Mouse (Mus musculus): Measurements from ENCODE around the gene Zfp580. TPM values are rescaled to one million over a fixed set of nuclear protein-coding genes. Genes with fewer than 3 reads are reported as not detected.

Zfp580 gene
- polyA plus RNA-seq, 1 experiment from 2014 or later, result 15.2 TPM

DNA sequence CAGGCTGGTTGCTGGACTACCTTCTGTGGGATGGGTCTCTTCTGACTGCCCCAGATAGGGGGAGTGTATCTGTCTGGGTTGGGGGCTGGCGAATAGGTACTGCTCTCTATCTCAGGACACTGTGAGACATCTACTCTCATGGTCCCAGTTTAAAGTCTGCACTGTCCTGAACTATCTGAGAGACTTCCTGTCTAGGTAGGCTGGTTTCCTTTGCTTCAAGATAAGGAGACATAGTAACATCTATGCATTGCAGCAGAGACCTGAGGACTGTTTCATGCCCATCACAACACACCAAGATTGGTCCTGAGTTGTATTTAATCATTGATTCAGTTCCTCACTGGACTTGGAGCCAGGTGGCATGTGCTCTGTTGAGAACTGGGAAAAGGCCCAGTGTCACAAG lies 34.2 kb downstream of the Zfp580 start:
- Histone ChIP-seq H3K27me3 (ENCODE audit: control insufficient read depth, insufficient read depth, low read length) (no peaks in the 10 kb centered on the region), H3K4me3 (ENCODE audit: low read length) (no peak overlapping the region), H3K36me3 (ENCODE audit: control insufficient read depth, insufficient read depth) (peaks cover 24% of the 10 kb centered on the region), H3K9me3 (replicated peaks; ENCODE audit: control insufficient read depth, low read length) (no peaks in the 10 kb centered on the region), H3K27ac (ENCODE audit: low read length) (no peak overlapping the region), H3K9ac (ENCODE audit: low read length) (no peak overlapping the region), H3K4me2 (ENCODE audit: low read depth, low read length) (no peak overlapping the region), H3K4me1 (ENCODE audit: control insufficient read depth, insufficient read depth, low read length) (peaks cover 18% of the 10 kb centered on the region)
- WGBS, result 73% methylated on average over 1 of the region's 1 CpGs
- no peak for ATAC-seq (replicated peaks; ENCODE audit: extremely low read depth, insufficient read depth, low FRiP score)

DNA sequence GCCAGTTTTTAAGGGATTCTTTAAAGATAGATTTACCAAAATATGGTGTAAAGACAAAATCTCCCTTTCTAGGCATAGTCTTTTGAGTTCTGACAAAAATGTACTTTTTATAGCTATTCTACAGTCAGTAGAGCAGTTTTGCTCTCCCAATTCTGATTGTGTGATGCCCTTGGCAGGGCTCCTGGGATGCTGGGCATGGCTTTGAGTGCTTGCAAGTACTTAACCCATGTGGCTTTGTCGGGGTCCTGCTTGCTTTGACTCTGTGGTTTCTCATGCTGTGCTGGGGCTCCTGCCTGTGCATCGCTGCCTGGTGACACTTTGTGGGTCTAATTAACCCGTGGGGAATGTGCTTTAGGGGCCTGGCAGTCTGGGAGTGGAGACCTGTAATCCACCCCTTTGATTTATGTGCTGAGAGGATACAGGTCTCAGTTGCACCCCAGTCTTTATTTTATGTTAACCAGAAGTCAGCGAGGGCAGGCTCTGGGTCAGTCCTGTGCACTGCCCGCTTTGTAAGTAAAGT lies 35.6 kb downstream of the Zfp580 start:
- ATAC-seq (replicated peaks; ENCODE audit: extremely low read depth, insufficient read depth, low FRiP score), result no peak
- no peak overlapping the region for H3K27ac ChIP-seq (ENCODE audit: low read length)
- H3K4me3 ChIP-seq (ENCODE audit: low read length), result no peak overlapping the region
- WGBS, result 85% methylated on average over 5 of the region's 5 CpGs
- H3K27me3 ChIP-seq (ENCODE audit: control insufficient read depth, insufficient read depth, low read length), result no peaks in the 10 kb centered on the region
- H3K36me3 ChIP-seq (ENCODE audit: control insufficient read depth, insufficient read depth), result peaks cover 36% of the 10 kb centered on the region
- H3K4me2 ChIP-seq (ENCODE audit: low read depth, low read length), result no peak overlapping the region
- no peak overlapping the region for H3K9ac ChIP-seq (ENCODE audit: low read length)
- H3K4me1 ChIP-seq (ENCODE audit: control insufficient read depth, insufficient read depth, low read length), result peaks cover 6% of the 10 kb centered on the region
- no peaks in the 10 kb centered on the region for H3K9me3 ChIP-seq (replicated peaks; ENCODE audit: control insufficient read depth, low read length)

GRCm38 (mm10) chr7:5087886-5088285 lies 36.5 kb downstream of the Zfp580 start:
- no peak overlapping the region for H3K4me3 ChIP-seq (ENCODE audit: low read length)
- WGBS, result 91% methylated on average over 4 of the region's 4 CpGs
- no peaks in the 10 kb centered on the region for H3K27me3 ChIP-seq (ENCODE audit: control insufficient read depth, insufficient read depth, low read length)
- no peak overlapping the region for H3K9ac ChIP-seq (ENCODE audit: low read length)
- ATAC-seq (replicated peaks; ENCODE audit: extremely low read depth, insufficient read depth, low FRiP score), result no peak
- H3K9me3 ChIP-seq (replicated peaks; ENCODE audit: control insufficient read depth, low read length), result no peaks in the 10 kb centered on the region
- H3K36me3 ChIP-seq (ENCODE audit: control insufficient read depth, insufficient read depth), result peaks cover 41% of the 10 kb centered on the region
- H3K4me1 ChIP-seq (ENCODE audit: control insufficient read depth, insufficient read depth, low read length), result no peaks in the 10 kb centered on the region
- H3K27ac ChIP-seq (ENCODE audit: low read length), result no peak overlapping the region
- H3K4me2 ChIP-seq (ENCODE audit: low read depth, low read length), result no peak overlapping the region

DNA sequence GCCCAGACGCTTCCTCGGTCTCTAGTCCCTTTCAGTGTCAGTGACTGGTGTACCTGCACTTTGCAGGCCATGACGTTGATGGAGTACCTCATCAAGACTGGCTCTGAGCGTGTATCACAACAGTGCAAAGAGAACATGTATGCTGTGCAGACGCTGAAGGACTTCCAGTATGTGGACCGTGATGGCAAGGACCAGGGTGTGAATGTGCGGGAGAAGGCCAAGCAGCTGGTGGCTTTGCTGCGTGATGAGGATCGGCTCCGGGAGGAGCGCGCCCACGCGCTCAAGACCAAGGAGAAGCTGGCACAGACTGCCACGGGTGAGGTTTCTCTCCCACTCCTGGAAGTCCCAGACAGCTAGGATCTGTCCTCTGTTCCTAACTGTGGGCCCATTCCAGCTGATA lies 38.5 kb downstream of the Zfp580 start:
- Histone ChIP-seq H3K4me1 (ENCODE audit: control insufficient read depth, insufficient read depth, low read length) (no peaks in the 10 kb centered on the region), H3K4me2 (ENCODE audit: low read depth, low read length) (no peak overlapping the region), H3K36me3 (ENCODE audit: control insufficient read depth, insufficient read depth) (peaks cover 43% of the 10 kb centered on the region), H3K27me3 (ENCODE audit: control insufficient read depth, insufficient read depth, low read length) (no peaks in the 10 kb centered on the region), H3K27ac (ENCODE audit: low read length) (no peak overlapping the region), H3K4me3 (ENCODE audit: low read length) (no peak overlapping the region), H3K9ac (ENCODE audit: low read length) (no peak overlapping the region), H3K9me3 (replicated peaks; ENCODE audit: control insufficient read depth, low read length) (no peaks in the 10 kb centered on the region)
- 89% methylated on average over 15 of the region's 15 CpGs for WGBS
- no peak for ATAC-seq (replicated peaks; ENCODE audit: extremely low read depth, insufficient read depth, low FRiP score)

GRCm38 (mm10) chr7:5091008-5091728 lies 39.8 kb downstream of the Zfp580 start:
- ATAC-seq (replicated peaks; ENCODE audit: extremely low read depth, insufficient read depth, low FRiP score), result no peak
- Histone ChIP-seq H3K36me3 (ENCODE audit: control insufficient read depth, insufficient read depth) (peaks cover 56% of the 10 kb centered on the region), H3K9me3 (replicated peaks; ENCODE audit: control insufficient read depth, low read length) (no peaks in the 10 kb centered on the region), H3K27ac (ENCODE audit: low read length) (no peak overlapping the region), H3K4me2 (ENCODE audit: low read depth, low read length) (no peak overlapping the region), H3K9ac (ENCODE audit: low read length) (no peak overlapping the region), H3K4me3 (ENCODE audit: low read length) (no peak overlapping the region), H3K27me3 (ENCODE audit: control insufficient read depth, insufficient read depth, low read length) (no peaks in the 10 kb centered on the region), H3K4me1 (ENCODE audit: control insufficient read depth, insufficient read depth, low read length) (no peaks in the 10 kb centered on the region)
- WGBS, result 84% methylated on average over 15 of the region's 15 CpGs

DNA sequence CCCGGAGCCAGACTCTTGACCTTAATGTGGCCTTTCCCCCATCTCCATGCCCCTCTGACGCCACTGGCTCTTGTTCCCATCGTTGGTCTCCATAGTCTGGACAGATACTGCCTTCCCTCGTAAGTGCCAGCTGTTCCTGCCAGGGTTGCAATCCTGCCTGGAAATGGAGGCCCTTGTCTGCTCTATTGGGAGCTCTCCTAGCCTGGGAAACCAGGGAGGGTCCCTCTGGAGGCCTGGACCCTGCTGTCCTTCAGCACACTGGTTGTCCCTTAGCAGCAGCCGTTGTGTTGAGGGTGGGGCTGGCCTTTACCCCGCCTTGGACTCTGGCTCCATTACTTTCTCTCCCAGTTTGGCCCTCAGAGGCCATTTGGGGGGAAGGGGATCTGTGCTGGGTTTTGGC lies 41.0 kb downstream of the Zfp580 start:
- 77% methylated on average over 6 of the region's 6 CpGs for WGBS
- Histone ChIP-seq H3K9me3 (replicated peaks; ENCODE audit: control insufficient read depth, low read length) (no peaks in the 10 kb centered on the region), H3K9ac (ENCODE audit: low read length) (no peak overlapping the region), H3K4me1 (ENCODE audit: control insufficient read depth, insufficient read depth, low read length) (no peaks in the 10 kb centered on the region), H3K4me2 (ENCODE audit: low read depth, low read length) (no peak overlapping the region), H3K36me3 (ENCODE audit: control insufficient read depth, insufficient read depth) (peaks cover 65% of the 10 kb centered on the region), H3K27ac (ENCODE audit: low read length) (no peak overlapping the region), H3K27me3 (ENCODE audit: control insufficient read depth, insufficient read depth, low read length) (no peaks in the 10 kb centered on the region), H3K4me3 (ENCODE audit: low read length) (no peak overlapping the region)
- ATAC-seq (replicated peaks; ENCODE audit: extremely low read depth, insufficient read depth, low FRiP score), result no peak

DNA sequence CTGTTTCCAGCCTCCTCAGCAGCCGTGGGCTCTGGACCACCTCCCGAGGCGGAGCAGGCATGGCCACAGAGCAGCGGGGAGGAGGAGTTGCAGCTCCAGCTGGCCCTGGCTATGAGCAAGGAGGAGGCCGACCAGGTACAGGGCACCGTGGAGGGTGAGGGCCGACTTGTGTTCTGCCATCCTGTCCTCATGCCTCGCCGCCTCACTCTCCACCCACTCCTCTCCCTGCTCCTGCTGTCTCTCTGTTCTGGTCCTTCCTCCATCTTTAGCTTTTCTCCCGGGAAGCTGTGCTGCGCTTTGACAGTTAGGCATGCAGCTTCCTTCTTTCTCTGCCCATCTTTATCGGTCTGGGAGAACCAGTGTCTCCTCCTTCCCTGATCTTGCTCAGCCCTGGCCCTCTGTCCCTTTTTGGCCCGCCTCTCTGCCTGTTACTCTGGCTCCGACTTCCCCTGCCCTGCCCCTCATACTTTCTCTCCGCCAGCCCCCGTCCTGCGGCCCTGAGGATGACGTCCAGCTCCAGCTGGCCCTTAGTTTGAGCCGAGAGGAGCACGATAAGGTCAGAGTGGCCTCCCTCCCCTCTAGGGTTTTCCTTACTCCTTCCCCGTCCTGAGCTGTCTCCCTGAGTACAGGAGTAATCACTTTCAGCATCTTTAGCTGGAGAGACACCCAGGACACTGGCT lies 41.6 kb downstream of the Zfp580 start:
- no peak overlapping the region for H3K9ac ChIP-seq (ENCODE audit: low read length)
- no peaks in the 10 kb centered on the region for H3K27me3 ChIP-seq (ENCODE audit: control insufficient read depth, insufficient read depth, low read length)
- peaks cover 71% of the 10 kb centered on the region for H3K36me3 ChIP-seq (ENCODE audit: control insufficient read depth, insufficient read depth)
- 73% methylated on average over 21 of the region's 21 CpGs for WGBS
- no peak overlapping the region for H3K27ac ChIP-seq (ENCODE audit: low read length)
- no peaks in the 10 kb centered on the region for H3K9me3 ChIP-seq (replicated peaks; ENCODE audit: control insufficient read depth, low read length)
- no peak overlapping the region for H3K4me2 ChIP-seq (ENCODE audit: low read depth, low read length)
- H3K4me1 ChIP-seq (ENCODE audit: control insufficient read depth, insufficient read depth, low read length), result no peaks in the 10 kb centered on the region
- ATAC-seq (replicated peaks; ENCODE audit: extremely low read depth, insufficient read depth, low FRiP score), result no peak
- H3K4me3 ChIP-seq (ENCODE audit: low read length), result no peak overlapping the region

- no peaks in the 10 kb centered on the region for H3K9me3 ChIP-seq (replicated peaks; ENCODE audit: control insufficient read depth, low read length)
- WGBS, result 77% methylated on average over 5 of the region's 5 CpGs
- no peak for ATAC-seq (replicated peaks; ENCODE audit: extremely low read depth, insufficient read depth, low FRiP score)
- H3K27me3 ChIP-seq (ENCODE audit: control insufficient read depth, insufficient read depth, low read length), result no peaks in the 10 kb centered on the region
- no peaks in the 10 kb centered on the region for H3K4me1 ChIP-seq (ENCODE audit: control insufficient read depth, insufficient read depth, low read length)
- no peak overlapping the region for H3K4me2 ChIP-seq (ENCODE audit: low read depth, low read length)
- H3K36me3 ChIP-seq (ENCODE audit: control insufficient read depth, insufficient read depth), result peaks cover 48% of the 10 kb centered on the region
- no peak overlapping the region for H3K4me3 ChIP-seq (ENCODE audit: low read length)
- no peak overlapping the region for H3K27ac ChIP-seq (ENCODE audit: low read length)
- H3K9ac ChIP-seq (ENCODE audit: low read length), result no peak overlapping the region
Observed at GRCm38 (mm10) chr7:5098769-5099168, 47.4 kb downstream of the Zfp580 start.

DNA sequence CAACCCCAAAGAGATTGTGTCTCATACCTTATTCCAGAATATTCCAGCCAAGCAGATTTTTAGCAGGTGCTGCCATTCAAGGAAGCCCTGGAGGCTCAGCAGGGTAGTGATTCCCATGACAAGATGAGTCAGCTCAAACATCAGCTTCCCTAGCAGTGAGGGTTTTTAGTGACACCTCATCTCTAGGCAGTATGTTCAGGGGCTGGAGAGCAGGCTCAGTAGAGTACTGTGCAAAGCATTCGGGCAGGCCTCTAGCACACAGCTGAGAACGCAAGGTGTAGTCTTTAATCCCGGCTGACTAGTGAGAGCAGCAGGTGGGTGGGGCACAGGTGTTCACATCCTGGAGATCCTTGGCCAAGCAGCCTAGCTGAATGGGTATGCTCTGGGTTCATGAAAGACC lies 48.5 kb downstream of the Zfp580 start:
- H3K4me2 ChIP-seq (ENCODE audit: low read depth, low read length), result no peak overlapping the region
- no peak overlapping the region for H3K4me3 ChIP-seq (ENCODE audit: low read length)
- H3K9ac ChIP-seq (ENCODE audit: low read length), result no peak overlapping the region
- H3K36me3 ChIP-seq (ENCODE audit: control insufficient read depth, insufficient read depth), result peaks cover 38% of the 10 kb centered on the region
- ATAC-seq (replicated peaks; ENCODE audit: extremely low read depth, insufficient read depth, low FRiP score), result no peak
- H3K4me1 ChIP-seq (ENCODE audit: control insufficient read depth, insufficient read depth, low read length), result no peaks in the 10 kb centered on the region
- H3K9me3 ChIP-seq (replicated peaks; ENCODE audit: control insufficient read depth, low read length), result no peaks in the 10 kb centered on the region
- no peaks in the 10 kb centered on the region for H3K27me3 ChIP-seq (ENCODE audit: control insufficient read depth, insufficient read depth, low read length)
- 79% methylated on average over 3 of the region's 3 CpGs for WGBS
- H3K27ac ChIP-seq (ENCODE audit: low read length), result no peak overlapping the region
